ENCODE assay signal across 20 mouse cellular contexts in the genomic region with DNA sequence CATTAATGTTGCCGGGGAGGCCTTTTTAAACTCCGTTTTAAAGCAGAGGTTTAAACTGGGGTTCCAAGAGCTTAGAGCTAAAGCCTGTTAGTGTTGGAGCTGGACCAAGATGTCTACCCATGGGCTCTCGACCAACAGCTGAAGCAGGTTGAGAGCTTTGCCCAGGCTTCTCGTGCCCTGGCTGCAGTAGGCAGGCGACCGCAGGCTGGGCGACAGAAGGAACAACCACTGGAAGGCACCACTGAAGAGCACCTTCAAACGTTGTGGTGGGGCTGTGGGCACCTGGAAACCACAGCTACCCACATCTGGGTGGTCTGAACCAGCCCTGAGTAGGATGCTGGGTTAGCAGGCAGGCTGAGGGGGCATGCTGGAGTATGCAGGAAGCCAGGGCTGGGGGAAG.
DNase-seq lines count a peak whose midpoint lies in the region; ATAC-seq and TF ChIP-seq lines count a peak whose summit lies in the region.
"Had no signal": no experiment of that assay in that cellular context is flagged by ENCODE, and none has a peak within 500 bp of the region (broad histone marks: within the 10 kb centered on the region; RNA-seq: fewer than 3 reads in every experiment).

No protein-coding gene starts in this region.

- no peaks in the 10 kb centered on the region; the same call in 1 of the 2 replicates for H3K27me3 ChIP-seq in limb, embryonic 14.5 days (ENCODE audit: control insufficient read depth, insufficient read depth, low read length)
- H3K27me3 ChIP-seq: forebrain, embryonic 15.5 days; Patski had no signal

- no peak overlapping the region for H3K4me3 ChIP-seq in limb, embryonic 14.5 days (replicated peaks; ENCODE audit: low read length)
- H3K4me3 ChIP-seq: embryonic facial prominence, embryonic 10.5 days; forebrain, embryonic 15.5 days; heart, adult 2 months; heart, embryonic 15.5 days had no signal

- 71% methylated on average over 8 of the region's 8 CpGs for WGBS in limb, embryonic 14.5 days

- H3K9ac ChIP-seq in limb, embryonic 14.5 days (ENCODE audit: low read depth, low read length, severe bottlenecking), result no peak overlapping the region
- H3K9ac ChIP-seq: forebrain, embryonic 15.5 days; heart, embryonic 15.5 days; hindbrain, embryonic 14.5 days had no signal

- H3K36me3 ChIP-seq in limb, embryonic 14.5 days (ENCODE audit: control insufficient read depth, insufficient read depth, low read length), result no peaks in the 10 kb centered on the region
- H3K36me3 ChIP-seq: embryonic facial prominence, embryonic 10.5 days; forebrain, embryonic 15.5 days; heart, embryonic 15.5 days had no signal

- H3K27ac ChIP-seq in limb, embryonic 14.5 days (replicated peaks; ENCODE audit: low read depth, low read length), result no peak overlapping the region
- H3K27ac ChIP-seq: embryonic facial prominence, embryonic 10.5 days; forebrain, embryonic 15.5 days; heart, adult 2 months; heart, embryonic 15.5 days; hindbrain, embryonic 14.5 days had no signal

- H3K4me1 ChIP-seq in limb, embryonic 14.5 days (ENCODE audit: control insufficient read depth, insufficient read depth, low read length), result peaks cover 32% of the 10 kb centered on the region

- DNase-seq in heart, adult 11 months, result peak; percentile 92
- no peak for DNase-seq in heart, adult 18-20 months
- peak; percentile 26 for DNase-seq in limb, embryonic 14.5 days (ENCODE audit: low spot score)
- DNase-seq in thymus, postnatal 14 days, result peak; percentile 21
- no peak for DNase-seq in left cerebral cortex, adult 11 months (ENCODE audit: low spot score)
- DNase-seq in layer of hippocampus, adult 8-10 months (ENCODE audit: low spot score in 2 of 2), result no peak
- DNase-seq: adrenal gland, postnatal 14 days; cerebellum, adult 11-12 months; cerebellum, adult 9-10 months; cerebellum, postnatal 36 days; gastrocnemius, postnatal 36 days; heart, adult 2 months; heart, postnatal 14 days had no signal

- ATAC-seq in limb, embryonic 14.5 days (ENCODE audit: low FRiP score, low read depth), result no peak
- ATAC-seq: activated CD4-positive, CD25-positive, alpha-beta regulatory T cell, adult 4 months; forebrain, embryonic 15.5 days; Patski had no signal

- TF ChIP-seq POLR2A in limb, embryonic 14.5 days (IDR thresholded peaks at IDR 0.05; ENCODE audit: borderline replicate concordance, extremely low read depth, insufficient read depth, insufficient read length), result no peak

- H3K9me3 ChIP-seq in limb, embryonic 14.5 days (ENCODE audit: control insufficient read depth, low read length), result 0 out of 2 replicates have a peak, but pooled peaks cover 3% of the 10 kb centered on the region
- H3K9me3 ChIP-seq: forebrain, embryonic 15.5 days; heart, embryonic 15.5 days had no signal

- no peak overlapping the region for H3K4me2 ChIP-seq in limb, embryonic 14.5 days (replicated peaks; ENCODE audit: low read depth, low read length, severe bottlenecking)
- H3K4me2 ChIP-seq: forebrain, embryonic 15.5 days; heart, embryonic 11.5 days; heart, embryonic 15.5 days; hindbrain, embryonic 14.5 days had no signal

Comparison
In these comparisons a context has a peak if more than half of its experiments do, and no peak if none do; other contexts are left out.
1. DNase-seq: peak in heart, adult 11 months (single experiment), limb, embryonic 14.5 days (single experiment) and thymus, postnatal 14 days (single experiment); none in heart, adult 18-20 months (0 of 2), left cerebral cortex, adult 11 months (single experiment) and layer of hippocampus, adult 8-10 months (0 of 2).